Mouse (Mus musculus) lung, adult 2 months (tissue): ENCODE results near the gene Xlr5a. TPM values are rescaled to one million over a fixed set of nuclear protein-coding genes. Genes with fewer than 3 reads are reported as not detected.
"Not testable (repeated sequence)": the region's sequence is repeated elsewhere in the genome, so short reads cannot be mapped to it uniquely, and the experiment has no call there.

Experiments
- DNase-seq: peaks from one replicate; pipeline ENCODE4 v3.0.0; 2022
- H3K4me1 ChIP-seq: fragments of 200-500 bp; 2 replicates; pipeline ENCODE4 v1.6.1; 2011; ENCODE audit warnings: low read length; ENCODE audit not compliant: control insufficient read depth, insufficient read depth
- H3K4me3 ChIP-seq: fragments of 200-500 bp; replicated peaks from 2 replicates; pipeline ENCODE3; 2011; ENCODE audit warnings: low read depth, mild to moderate bottlenecking, control low read depth, low read length; ENCODE audit errors: extremely low read depth
- CTCF ChIP-seq: fragments of 200-500 bp; IDR thresholded peaks from 2 replicates; pipeline ENCODE4 v1.5.1; 2011; ENCODE audit warnings: mild to moderate bottlenecking, low read length, control low read depth; ENCODE audit not compliant: insufficient read depth
- POLR2A ChIP-seq: fragments of 200-500 bp; IDR thresholded peaks from 2 replicates; pipeline ENCODE4 v1.6.1; 2011; ENCODE audit warnings: low read depth, mild to moderate bottlenecking, control low read depth, low read length, borderline replicate concordance; ENCODE audit errors: extremely low read depth
- WGBS: fragments of 180-500 bp; shearing (Covaris S2); methylation state at CpG from one replicate; pipeline ENCODE4 v1.1.7; 2018; 5-methylcytosine and 5-hydroxymethylcytosine counted together
- polyA plus RNA-seq: library from polyadenylated mRNA; depleted of rRNA; stranded (reverse); fragments of >200 nt; gene quantifications from 2 replicates; pipeline ENCODE4 v1.2.3, GENCODE M21; 2012; rRNA removed

Gene Xlr5a
- not detected in 2 replicates for polyA plus RNA-seq

GRCm38 (mm10) chrX:73292876-73293275, at the start of gene Xlr5a, which contains the start of gene Xlr5c:
Gene Xlr5a, minus strand, starts transcription at chrX:73292976.
Gene Xlr5c, minus strand, starts transcription at chrX:73292976.
- H3K4me3 ChIP-seq, DNase-seq, H3K4me1 ChIP-seq: not testable (repeated sequence)
- WGBS, result 88% methylated on average over 16 of the region's 17 CpGs

GRCm38 (mm10) chrX:73342483-73342895, 49.7 kb upstream of the Xlr5a start, which contains the start of gene Zfp275:
Gene Zfp275, plus strand, starts transcription at chrX:73342621.
- peak; percentile 68 for DNase-seq
- peaks cover 2% of the 10 kb centered on the region; the same call in 1 of the 2 replicates for H3K4me1 ChIP-seq
- TF ChIP-seq POLR2A (peak; percentile 44; the same call in 1 of the 2 replicates), CTCF (no peak)
- 32% methylated on average over 36 of the region's 37 CpGs for WGBS
- H3K4me3 ChIP-seq, result peak within 1 kb of the TSS; percentile 98

- TF ChIP-seq POLR2A (no peak), CTCF (no peak)
- peaks cover 2% of the 10 kb centered on the region; the same call in 1 of the 2 replicates for H3K4me1 ChIP-seq
- 48% methylated on average over 3 of the region's 3 CpGs for WGBS
- H3K4me3 ChIP-seq, result no peak overlapping the region
- no peak for DNase-seq
Measured at GRCm38 (mm10) chrX:73342068-73342467, 49.3 kb upstream of the Xlr5a start.

- no peak overlapping the region for H3K4me3 ChIP-seq
- no peak for DNase-seq
- 66% methylated on average over 1 of the region's 1 CpGs for WGBS
- peaks cover 2% of the 10 kb centered on the region; the same call in 1 of the 2 replicates for H3K4me1 ChIP-seq
- TF ChIP-seq POLR2A (no peak), CTCF (no peak)
Measured at GRCm38 (mm10) chrX:73341473-73341872, 48.7 kb upstream of the Xlr5a start.

- TF ChIP-seq POLR2A (no peak), CTCF (no peak)
- WGBS, result 85% methylated on average over 4 of the region's 4 CpGs
Measured at GRCm38 (mm10) chrX:73336740-73337139, 44.0 kb upstream of the Xlr5a start, which contains the start of gene Gm45015. Gene Gm45015, minus strand, starts transcription at chrX:73336840.

GRCm38 (mm10) chrX:73333548-73333947, 40.8 kb upstream of the Xlr5a start:
- no peak for TF ChIP-seq POLR2A
- no peak for TF ChIP-seq CTCF
- no peak for DNase-seq
- Histone ChIP-seq H3K4me1 (no peaks in the 10 kb centered on the region), H3K4me3 (no peak overlapping the region)

More at GRCm38 (mm10) chrX:73336740-73337139, 44.0 kb upstream of the Xlr5a start, which contains the start of gene Gm45015:
- no peak within 1 kb of the TSS for H3K4me3 ChIP-seq
- no peak for DNase-seq
- H3K4me1 ChIP-seq, result no peaks in the 10 kb centered on the region

- H3K4me3 ChIP-seq, result no peak overlapping the region
- no peak for TF ChIP-seq POLR2A
- TF ChIP-seq CTCF, result no peak
- WGBS, result 54% methylated on average over 2 of the region's 2 CpGs
- no peaks in the 10 kb centered on the region for H3K4me1 ChIP-seq
- no peak for DNase-seq
Measured at GRCm38 (mm10) chrX:73327215-73327614, 34.4 kb upstream of the Xlr5a start.

GRCm38 (mm10) chrX:73321029-73321428, 28.3 kb upstream of the Xlr5a start:
- TF ChIP-seq POLR2A (no peak), CTCF (no peak)
- no peak for DNase-seq
- H3K4me3 ChIP-seq, result no peak overlapping the region
- WGBS, result 67% methylated on average over 3 of the region's 3 CpGs
- H3K4me1 ChIP-seq, result no peaks in the 10 kb centered on the region

GRCm38 (mm10) chrX:73312522-73312921, 19.7 kb upstream of the Xlr5a start:
- TF ChIP-seq POLR2A (no peak), CTCF (no peak)
- H3K4me1 ChIP-seq, result no peaks in the 10 kb centered on the region
- peak; percentile 3 for DNase-seq

GRCm38 (mm10) chrX:73295745-73296144, 3.0 kb upstream of the Xlr5a start:
- not testable (repeated sequence) for DNase-seq, H3K4me3 ChIP-seq, H3K4me1 ChIP-seq
- WGBS, result 65% methylated on average over 10 of the region's 10 CpGs

More at GRCm38 (mm10) chrX:73312522-73312921, 19.7 kb upstream of the Xlr5a start:
- 29% methylated on average over 3 of the region's 3 CpGs for WGBS
- no peak overlapping the region for H3K4me3 ChIP-seq

GRCm38 (mm10) chrX:73265270-73265669, 27.5 kb downstream of the Xlr5a start, which contains the start of gene Xlr3c:
Gene Xlr3c, minus strand, starts transcription at chrX:73265390.
- H3K4me1 ChIP-seq, DNase-seq, H3K4me3 ChIP-seq: not testable (repeated sequence)
- 84% methylated on average over 14 of the region's 14 CpGs for WGBS

GRCm38 (mm10) chrX:73262428-73262827, 30.3 kb downstream of the Xlr5a start:
- DNase-seq, H3K4me3 ChIP-seq, H3K4me1 ChIP-seq: not testable (repeated sequence)
- WGBS, result 69% methylated on average over 1 of the region's 2 CpGs

- 80% methylated on average over 14 of the region's 14 CpGs for WGBS
- not testable (repeated sequence) for DNase-seq, H3K4me3 ChIP-seq, H3K4me1 ChIP-seq
Measured at GRCm38 (mm10) chrX:73242821-73243325, 49.9 kb downstream of the Xlr5a start, which contains the start of gene Xlr4c. Gene Xlr4c, minus strand, starts transcription at chrX:73243130.
